Mouse (Mus musculus): Measurements from ENCODE around the gene Dbx1. TPM values are rescaled to one million over a fixed set of nuclear protein-coding genes. Genes with fewer than 3 reads are reported as not detected.

The Dbx1 gene
- total RNA-seq, 2 experiments from 2014 or later: not detected

DNA sequence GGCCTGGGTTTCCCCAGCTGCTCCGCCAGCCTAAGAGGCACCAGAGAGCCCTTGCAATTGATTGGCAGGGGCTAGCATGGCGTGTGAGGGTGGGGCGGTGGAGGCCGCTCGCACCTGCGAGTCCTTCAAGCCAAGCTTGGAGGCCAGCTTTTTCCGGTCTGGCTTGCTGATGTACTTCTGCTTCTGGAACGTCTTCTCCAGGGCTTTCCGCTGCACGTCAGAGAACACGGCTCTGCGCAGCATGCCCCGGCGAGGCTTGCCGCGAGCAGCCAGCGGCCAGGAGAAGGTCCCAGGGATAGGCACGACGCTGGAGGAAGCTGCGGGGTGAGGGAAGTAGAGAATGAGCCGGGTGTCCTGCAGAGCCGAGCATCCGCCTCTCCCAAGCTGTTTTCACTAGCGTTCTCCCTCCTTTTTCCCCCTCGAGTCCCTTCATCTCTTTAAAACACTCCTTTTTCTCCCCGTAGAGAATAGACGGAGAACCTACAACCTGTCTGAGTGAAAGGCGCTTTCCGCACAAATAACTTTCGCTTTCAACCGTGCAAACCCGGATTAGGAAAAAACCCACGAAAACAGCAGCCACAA, 3.2 kb downstream of the Dbx1 start:
- no peak for DNase-seq (ENCODE audit: low spot score in 2 of 2)

DNA sequence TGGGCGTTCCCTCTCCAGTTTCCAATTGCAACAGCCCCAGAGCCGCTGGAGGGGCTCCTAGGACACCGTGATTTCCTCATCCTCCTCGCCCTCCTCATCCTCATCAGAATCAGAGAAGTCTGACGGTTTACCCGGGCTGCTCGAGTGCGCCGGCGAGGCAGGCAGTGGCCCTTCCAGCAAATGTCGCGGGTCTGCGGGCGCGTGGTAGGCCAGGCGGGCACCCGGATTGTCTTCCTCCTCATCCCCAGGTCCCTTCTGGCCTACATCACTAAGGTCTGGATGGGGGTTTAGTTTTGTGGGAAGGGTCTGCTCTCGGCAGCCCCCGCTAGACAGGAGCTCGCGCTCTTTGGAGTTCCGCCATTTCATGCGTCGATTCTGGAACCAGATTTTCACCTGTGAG, 4.3 kb downstream of the Dbx1 start:
- no peak for DNase-seq (ENCODE audit: low spot score in 2 of 2)

DNA sequence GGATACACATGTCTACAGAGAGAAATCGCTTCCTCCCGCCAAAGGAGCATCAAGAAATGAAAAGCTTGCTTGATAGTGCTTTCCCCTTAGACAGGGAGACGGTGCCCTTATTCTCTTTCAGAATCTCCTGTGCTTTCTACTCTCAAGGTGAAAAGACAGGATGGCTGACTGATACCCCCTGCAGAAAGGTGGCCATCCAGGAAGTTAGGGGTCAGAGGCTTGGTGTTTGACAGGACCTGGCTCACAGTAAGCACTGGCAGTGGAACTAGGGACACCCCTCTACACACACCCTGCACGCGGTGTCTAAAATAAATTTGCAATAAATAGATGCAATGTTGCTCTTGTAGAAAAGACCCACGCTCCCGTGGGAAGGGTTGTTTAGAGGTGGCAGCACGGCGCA, 4.8 kb downstream of the Dbx1 start:
- DNase-seq (ENCODE audit: low spot score in 2 of 2): no peak

DNA sequence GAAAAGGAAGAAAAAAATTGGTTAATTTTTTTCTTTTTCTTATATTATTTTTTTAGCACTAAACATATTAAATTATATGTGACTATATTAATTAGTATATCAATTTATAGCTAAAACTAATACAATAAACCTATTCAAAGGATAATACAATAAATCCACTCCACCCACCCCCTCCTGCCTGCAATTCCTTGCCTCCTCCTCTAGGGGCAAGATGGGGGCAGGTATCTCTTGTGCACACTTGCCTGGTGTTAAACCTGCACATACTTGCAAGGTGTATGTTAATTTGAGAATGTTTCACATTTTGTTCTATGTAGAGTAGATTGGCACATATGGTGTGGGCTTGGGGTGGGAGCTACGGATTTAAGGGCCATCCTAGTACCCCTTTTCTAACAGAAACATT, 16.5 kb downstream of the Dbx1 start:
- DNase-seq (ENCODE audit: low spot score in 2 of 2): no peak

DNA sequence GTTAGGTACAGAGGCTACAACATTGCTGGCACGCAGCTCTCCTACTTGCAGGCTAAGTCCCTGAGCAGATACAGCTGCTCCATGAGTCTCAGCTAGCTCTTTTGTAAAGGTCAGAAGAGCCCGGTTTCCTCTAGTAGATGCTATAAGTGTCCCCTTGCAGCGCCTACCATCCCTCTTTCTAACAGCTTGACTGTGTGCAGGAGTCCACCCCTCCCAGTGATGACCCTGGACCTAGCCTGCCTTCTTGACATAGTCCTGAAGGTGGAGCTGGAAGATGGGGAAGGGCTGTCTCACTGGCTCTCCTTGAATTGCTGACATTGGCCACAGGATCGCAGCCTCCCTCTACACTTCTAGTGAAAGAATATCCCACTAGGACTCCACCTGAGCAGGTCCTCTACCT, 19.6 kb downstream of the Dbx1 start:
- DNase-seq (ENCODE audit: low spot score in 2 of 2): no peak

DNA sequence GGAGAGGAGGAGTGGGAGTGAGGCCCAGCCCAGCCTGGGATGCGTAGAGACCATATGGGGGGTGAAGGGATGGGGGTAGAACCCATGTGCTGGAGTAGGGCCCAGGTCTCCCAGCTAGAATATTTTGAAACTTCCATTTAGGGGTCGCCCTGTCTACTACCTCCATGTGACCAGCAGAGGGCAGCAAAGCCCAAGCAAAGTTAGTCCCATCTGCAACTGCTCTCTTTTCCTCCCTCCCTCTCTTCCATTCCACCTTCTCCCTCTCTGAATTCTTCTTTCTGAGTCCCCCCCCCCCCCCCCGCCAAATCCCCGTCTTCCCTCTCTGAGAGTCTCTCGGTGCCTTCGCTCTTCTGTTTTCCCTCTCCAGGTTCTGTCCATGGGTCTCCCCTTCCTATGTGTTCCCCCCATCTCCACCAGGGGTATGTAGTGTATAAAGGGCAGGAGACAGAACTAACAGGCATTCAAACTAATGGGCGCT, 20.4 kb downstream of the Dbx1 start:
- DNase-seq (ENCODE audit: low spot score in 2 of 2): peak in 1 of 2 experiments; percentile 78

DNA sequence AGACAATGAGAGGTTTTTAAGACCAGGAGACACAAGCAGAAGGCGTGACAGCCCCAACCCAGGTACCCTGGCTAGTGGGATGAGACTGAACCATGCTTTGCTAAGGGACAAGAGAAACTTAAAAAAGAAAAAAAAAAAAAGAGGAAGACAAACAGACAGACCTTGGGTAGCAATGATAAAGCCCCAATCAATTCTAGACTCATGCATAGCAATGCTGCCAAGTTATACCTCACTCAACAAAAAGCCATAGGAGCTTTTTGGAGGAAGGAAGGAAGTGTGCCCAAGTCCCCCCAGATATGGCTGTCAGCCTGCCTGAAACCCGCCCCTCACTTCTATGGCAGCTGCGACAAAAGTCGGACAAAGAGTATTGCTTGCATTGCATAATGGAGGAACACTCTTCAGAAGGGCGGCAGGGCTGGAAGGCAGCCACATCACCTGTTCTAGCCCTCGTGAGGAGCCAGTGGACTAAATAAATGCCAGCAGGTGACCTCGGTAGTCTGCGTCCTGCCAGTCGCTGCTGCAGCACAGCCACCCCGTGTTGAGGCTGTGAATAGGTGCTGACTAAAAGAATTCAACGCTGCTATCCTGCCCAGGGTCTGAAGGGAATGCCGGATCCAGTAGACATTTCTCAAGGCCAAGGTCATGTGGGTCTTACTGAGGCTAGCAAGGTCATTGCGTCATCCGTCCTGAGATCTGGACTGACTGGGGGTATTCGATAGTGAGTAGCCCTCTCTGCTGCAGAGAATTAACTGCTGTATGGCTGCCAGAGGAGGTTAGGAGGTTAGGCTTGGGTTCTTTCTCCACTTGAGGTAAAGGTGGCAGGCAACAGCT, 31.5 kb downstream of the Dbx1 start:
- no peak for DNase-seq (ENCODE audit: low spot score in 2 of 2)

DNA sequence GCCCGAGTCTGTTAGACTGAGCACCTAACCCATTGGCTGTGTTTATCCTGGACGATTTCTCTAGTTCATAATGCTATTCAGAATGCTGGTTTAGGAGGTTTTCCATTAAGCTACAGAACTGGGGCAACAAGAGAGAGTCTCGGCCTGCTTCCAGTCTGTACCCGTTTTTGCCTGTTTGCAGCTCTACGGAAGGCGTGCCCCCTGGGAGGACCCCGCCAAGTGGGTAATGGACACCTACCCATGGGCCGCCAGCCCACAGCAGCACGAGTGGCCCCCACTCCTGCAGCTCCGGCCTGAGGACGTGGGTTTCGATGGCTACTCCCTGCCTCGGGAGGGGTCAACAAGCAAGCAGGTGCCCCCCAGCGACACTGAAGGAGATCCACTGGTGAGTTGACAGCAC, 32.4 kb downstream of the Dbx1 start:
- no peak for DNase-seq (ENCODE audit: low spot score in 2 of 2)

DNA sequence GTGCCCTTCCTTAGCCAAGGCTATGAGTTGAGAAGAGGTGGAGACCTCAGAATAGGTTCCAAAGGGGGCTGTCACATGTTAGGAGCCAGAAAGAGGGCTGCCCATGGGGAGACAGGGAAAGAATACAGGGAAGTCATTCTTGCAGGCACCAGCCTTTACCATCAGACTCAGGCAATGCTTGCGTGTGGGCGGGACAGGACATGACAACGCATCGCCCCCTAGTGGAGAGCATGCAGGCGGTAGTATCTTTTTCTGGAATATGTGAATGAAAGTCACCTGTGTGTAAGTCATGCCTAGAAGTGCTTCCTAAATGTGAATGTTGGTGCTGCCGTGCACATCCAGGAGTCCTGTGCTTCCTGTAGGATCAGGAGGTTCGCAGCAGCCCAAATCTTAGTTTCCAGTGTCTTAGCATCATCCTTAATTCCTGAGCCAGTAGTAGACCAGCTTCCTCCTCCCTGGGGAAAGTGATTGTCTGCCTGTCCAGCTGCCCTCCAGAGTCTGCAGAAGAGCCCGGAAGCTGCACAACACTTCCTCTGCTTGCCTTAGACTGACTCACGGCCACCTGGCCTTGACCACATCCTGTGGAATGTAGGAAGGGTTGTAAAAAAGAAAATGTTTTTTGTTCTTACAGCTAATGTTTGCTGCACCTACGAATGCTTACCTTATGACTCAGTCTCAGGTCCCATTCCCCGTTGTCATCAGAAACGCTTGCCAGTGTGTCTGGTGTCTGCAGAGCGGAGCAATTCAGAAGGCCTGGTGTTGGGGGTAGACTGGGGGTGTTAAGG, 35.3 kb downstream of the Dbx1 start:
- peak; percentile 69 to 88 for DNase-seq (ENCODE audit: low spot score in 2 of 2)

DNA sequence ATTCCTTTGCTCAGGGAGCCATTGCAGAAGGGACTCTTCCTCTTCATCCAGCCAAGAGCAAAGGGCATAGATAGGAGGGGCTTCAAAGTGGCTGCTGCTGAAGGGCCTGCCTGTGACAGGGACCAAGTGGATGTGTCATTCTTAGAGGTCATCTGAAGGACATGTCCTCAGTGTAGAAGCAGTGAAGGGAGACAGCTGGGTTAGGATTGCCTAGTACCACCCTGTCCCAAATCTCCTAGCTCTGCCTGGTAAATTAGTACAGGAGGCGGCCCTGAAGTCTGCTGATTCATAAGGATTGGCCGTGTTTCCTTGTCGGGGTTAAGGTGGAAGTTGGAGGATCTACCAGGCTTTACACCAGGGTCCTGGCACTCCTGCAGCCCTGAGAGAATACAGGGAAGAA, 36.7 kb downstream of the Dbx1 start:
- DNase-seq (ENCODE audit: low spot score in 2 of 2): no peak

DNA sequence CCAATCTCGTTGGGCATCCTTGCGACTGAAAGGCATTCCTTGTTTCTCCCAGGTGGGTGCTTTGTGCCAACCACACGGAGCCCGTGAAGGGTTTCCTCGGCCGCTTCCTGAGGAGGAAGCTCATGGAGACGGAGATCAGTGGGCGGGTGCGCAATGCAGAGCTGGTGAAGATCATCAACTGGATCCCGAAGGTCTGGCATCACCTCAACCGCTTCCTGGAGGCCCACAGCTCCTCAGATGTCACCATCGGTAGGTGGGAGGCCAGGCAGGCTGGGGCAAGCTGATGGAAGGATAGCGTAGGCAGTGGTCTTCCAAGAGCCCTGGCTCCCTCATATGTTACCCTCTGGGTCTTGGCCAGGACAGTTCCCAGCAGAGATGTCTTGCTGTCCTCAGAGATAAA, 38.4 kb downstream of the Dbx1 start:
- no peak for DNase-seq (ENCODE audit: low spot score in 2 of 2)

DNA sequence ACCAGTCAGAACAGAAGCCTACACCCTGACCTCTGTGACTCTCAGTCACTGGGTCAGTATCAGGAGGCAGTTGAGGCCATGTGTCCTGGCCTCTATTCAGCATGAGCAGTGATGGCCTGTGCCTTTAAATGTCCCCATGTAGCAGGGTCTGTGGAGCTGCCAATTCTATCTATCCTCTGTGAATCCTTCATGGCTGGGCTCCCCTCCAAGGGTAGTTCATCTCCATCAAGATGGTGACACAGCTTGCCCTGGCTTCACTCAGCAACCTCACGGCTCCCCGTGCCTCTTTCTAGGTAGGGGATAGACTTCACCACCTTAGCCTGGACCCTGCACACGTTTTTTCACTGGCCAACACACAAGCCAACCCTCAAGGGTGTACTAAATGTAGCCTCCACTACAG, 38.9 kb downstream of the Dbx1 start:
- DNase-seq (ENCODE audit: low spot score in 2 of 2): no peak

DNA sequence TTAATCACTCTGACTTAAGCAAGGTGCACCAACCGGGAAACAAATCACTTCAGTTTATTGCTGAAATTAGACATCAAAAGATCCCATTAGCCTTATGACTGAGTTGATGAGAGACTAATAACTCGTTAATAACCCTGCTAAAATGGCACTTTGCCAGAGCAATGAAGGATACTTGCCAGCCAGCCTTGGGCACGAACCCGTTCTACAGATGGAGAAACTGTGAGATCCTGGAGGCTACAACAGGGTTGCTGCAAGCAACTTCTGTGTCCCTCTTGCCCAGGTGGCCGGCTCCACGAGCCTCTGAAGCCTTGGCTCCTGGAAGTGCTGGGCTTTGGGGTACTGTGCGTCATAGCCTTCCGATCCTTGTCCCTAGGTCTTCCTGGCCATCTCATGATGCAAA, 47.0 kb downstream of the Dbx1 start:
- DNase-seq (ENCODE audit: low spot score in 2 of 2): no peak

DNA sequence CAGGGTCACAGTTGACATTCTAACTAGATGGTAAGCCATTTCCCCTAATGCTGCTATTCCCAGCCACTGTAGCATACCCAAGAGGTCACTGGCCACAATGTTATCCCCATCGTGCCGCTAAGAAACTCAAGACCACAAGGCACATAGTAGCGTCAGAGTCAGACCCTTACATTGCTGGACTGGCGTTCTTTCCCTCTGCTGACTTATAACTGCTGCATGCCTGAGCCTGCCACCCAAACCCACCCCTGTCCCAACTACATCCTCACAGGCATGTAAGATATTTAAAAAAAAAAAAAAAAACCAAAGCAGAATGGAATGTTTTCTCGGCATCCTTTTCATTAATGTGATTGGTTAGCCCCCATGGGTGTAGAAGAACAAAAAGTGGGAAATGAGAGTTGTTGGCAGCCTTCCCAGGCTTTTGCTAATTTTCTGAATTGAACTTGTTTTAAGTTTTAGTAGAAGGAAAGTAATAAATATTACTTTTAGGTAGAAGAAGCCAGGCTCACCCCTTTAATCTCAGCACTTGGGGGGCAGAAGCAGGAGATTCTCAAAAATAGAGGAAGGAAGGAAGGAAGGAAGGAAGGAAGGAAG, 50.0 kb downstream of the Dbx1 start:
- DNase-seq (ENCODE audit: low spot score in 2 of 2): no peak

DNA sequence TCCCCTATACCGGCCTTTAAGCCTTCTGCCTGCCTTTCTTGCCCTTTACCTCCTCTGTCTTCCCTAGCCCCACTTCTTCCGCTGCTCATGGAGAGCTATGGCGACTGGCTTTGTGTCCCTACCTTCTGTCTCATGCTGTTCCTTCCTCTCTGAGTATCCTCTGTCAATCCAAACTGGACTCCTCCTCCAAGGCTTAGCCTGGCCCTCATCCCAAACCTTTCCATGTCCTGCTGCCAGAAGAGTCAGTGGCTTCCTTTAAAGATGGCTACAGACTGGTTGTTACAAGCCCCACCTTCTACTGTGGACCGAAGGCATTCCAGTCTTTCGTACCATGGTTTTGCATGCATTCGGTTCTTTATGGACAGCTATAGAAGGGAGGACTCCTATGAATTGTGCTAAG, 53.5 kb downstream of the Dbx1 start:
- DNase-seq (ENCODE audit: low spot score in 2 of 2): no peak

DNA sequence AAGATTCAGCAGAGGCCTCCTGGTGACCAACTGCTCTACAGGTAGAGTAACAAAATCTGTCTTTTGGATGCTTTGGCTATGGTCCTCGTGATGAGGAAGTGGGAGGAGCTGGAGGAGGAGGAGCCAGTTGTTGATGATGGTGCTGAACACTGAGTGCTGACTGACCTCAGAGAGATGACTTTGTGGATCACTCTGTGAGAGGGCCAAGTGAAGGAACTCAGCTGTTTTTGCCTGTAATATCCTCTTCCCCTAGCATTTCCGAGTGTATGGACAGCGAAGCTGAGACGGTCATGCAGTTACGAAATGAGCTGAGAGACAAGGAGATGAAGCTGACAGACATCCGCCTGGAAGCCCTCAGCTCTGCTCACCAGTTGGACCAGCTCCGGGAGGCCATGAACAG, 54.1 kb downstream of the Dbx1 start:
- DNase-seq (ENCODE audit: low spot score in 2 of 2): no peak

DNA sequence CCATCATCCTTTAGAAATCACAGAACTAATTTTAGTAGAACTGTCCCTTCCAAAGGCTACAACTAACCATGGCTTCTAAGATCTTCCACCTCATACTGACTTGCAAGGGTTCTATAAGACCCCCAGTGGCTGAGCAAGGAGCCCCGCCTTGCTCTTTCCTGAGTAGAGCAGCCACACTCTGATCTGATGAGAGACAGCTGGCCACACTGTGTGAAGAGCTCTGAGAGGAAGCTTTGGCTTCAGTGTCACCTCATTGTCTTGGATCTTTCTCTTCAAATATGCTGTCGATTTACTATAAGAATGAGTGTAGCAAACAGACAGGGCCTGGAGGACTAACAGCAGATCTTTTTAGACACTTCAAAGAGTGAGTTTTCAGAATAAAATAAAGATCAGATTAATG, 54.7 kb downstream of the Dbx1 start:
- no peak for DNase-seq (ENCODE audit: low spot score in 2 of 2)

Other genes starting within 250 kb of the Dbx1 start
- 10 to 100 TPM; 11.1 to 12.3 TPM for gene Htatip2, start 122.3 kb upstream of the Dbx1 start, total RNA-seq (2021)
- 10 to 100 TPM; 31.9 to 34.7 TPM for gene Prmt3, start 141.5 kb upstream of the Dbx1 start, total RNA-seq (2021)

Measured in layer of hippocampus, adult 18-20 months (tissue).